Mouse (Mus musculus): ENCODE measurements around the gene Tm7sf3. TPM values are rescaled to one million over a fixed set of nuclear protein-coding genes. Genes with fewer than 3 reads are reported as not detected.

Gene Tm7sf3
- polyA plus RNA-seq, 2 experiments: 29.1 to 47.0 TPM

DNA sequence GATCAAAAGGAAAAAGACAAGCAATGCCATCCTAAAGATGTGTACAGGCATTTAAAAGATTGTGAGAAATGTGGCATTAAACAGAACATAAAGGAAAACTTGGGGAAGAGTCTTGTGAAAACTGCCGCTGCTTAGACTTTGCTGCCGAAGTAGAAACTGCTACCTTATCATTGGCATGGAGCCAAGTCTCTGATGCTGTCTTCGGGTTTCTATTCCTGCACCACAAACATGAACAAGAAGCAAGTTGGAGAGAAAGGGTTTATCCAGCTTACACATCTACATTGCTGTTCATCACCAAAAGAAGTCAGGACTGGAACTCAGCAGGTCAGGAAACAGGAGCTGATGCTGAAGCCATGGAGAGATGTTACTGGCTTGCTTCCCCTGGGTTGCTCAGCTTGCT is 10.6 kb upstream of the Tm7sf3 start:
- 70% methylated on average over 3 of the region's 3 CpGs for WGBS
- Histone ChIP-seq H3K9ac (ENCODE audit: low read depth, low read length, severe bottlenecking) (no peak overlapping the region), H3K36me3 (ENCODE audit: control insufficient read depth, insufficient read depth, low read length) (peaks cover 27% of the 10 kb centered on the region), H3K9me3 (ENCODE audit: control insufficient read depth, low read length) (no peaks in the 10 kb centered on the region), H3K4me3 (replicated peaks; ENCODE audit: low read length) (no peak overlapping the region), H3K27me3 (ENCODE audit: control insufficient read depth, insufficient read depth, low read length) (no peaks in the 10 kb centered on the region), H3K4me1 (ENCODE audit: control insufficient read depth, insufficient read depth, low read length) (no peaks in the 10 kb centered on the region), H3K4me2 (replicated peaks; ENCODE audit: low read depth, low read length, severe bottlenecking) (no peak overlapping the region), H3K27ac (replicated peaks; ENCODE audit: low read depth, low read length) (no peak overlapping the region)
- no peak for DNase-seq (ENCODE audit: low spot score)
- TF ChIP-seq POLR2A (IDR thresholded peaks at IDR 0.05; ENCODE audit: borderline replicate concordance, extremely low read depth, insufficient read depth, insufficient read length): no peak
- no peak for ATAC-seq (ENCODE audit: low FRiP score, low read depth)

GRCm38 (mm10) chr6:146651431-146651830 is 8.8 kb upstream of the Tm7sf3 start:
- Histone ChIP-seq H3K9ac (ENCODE audit: low read depth, low read length, severe bottlenecking) (no peak overlapping the region), H3K4me1 (ENCODE audit: control insufficient read depth, insufficient read depth, low read length) (no peaks in the 10 kb centered on the region), H3K36me3 (ENCODE audit: control insufficient read depth, insufficient read depth, low read length) (peaks cover 27% of the 10 kb centered on the region), H3K27ac (replicated peaks; ENCODE audit: low read depth, low read length) (no peak overlapping the region), H3K4me2 (replicated peaks; ENCODE audit: low read depth, low read length, severe bottlenecking) (no peak overlapping the region), H3K4me3 (replicated peaks; ENCODE audit: low read length) (no peak overlapping the region), H3K27me3 (ENCODE audit: control insufficient read depth, insufficient read depth, low read length) (no peaks in the 10 kb centered on the region), H3K9me3 (ENCODE audit: control insufficient read depth, low read length) (no peaks in the 10 kb centered on the region)
- DNase-seq (ENCODE audit: low spot score) (no peak), ATAC-seq (ENCODE audit: low FRiP score, low read depth) (no peak)
- TF ChIP-seq POLR2A (IDR thresholded peaks at IDR 0.05; ENCODE audit: borderline replicate concordance, extremely low read depth, insufficient read depth, insufficient read length): no peak

GRCm38 (mm10) chr6:146650013-146650412 is 7.4 kb upstream of the Tm7sf3 start:
- 90% methylated on average over 2 of the region's 2 CpGs for WGBS
- Histone ChIP-seq H3K36me3 (ENCODE audit: control insufficient read depth, insufficient read depth, low read length) (peaks cover 27% of the 10 kb centered on the region), H3K27ac (replicated peaks; ENCODE audit: low read depth, low read length) (no peak overlapping the region), H3K4me3 (replicated peaks; ENCODE audit: low read length) (no peak overlapping the region), H3K9ac (ENCODE audit: low read depth, low read length, severe bottlenecking) (no peak overlapping the region), H3K9me3 (ENCODE audit: control insufficient read depth, low read length) (no peaks in the 10 kb centered on the region), H3K4me1 (ENCODE audit: control insufficient read depth, insufficient read depth, low read length) (no peaks in the 10 kb centered on the region), H3K27me3 (ENCODE audit: control insufficient read depth, insufficient read depth, low read length) (no peaks in the 10 kb centered on the region), H3K4me2 (replicated peaks; ENCODE audit: low read depth, low read length, severe bottlenecking) (no peak overlapping the region)
- ATAC-seq (ENCODE audit: low FRiP score, low read depth) (no peak), DNase-seq (ENCODE audit: low spot score) (no peak)
- no peak for TF ChIP-seq POLR2A (IDR thresholded peaks at IDR 0.05; ENCODE audit: borderline replicate concordance, extremely low read depth, insufficient read depth, insufficient read length)

DNA sequence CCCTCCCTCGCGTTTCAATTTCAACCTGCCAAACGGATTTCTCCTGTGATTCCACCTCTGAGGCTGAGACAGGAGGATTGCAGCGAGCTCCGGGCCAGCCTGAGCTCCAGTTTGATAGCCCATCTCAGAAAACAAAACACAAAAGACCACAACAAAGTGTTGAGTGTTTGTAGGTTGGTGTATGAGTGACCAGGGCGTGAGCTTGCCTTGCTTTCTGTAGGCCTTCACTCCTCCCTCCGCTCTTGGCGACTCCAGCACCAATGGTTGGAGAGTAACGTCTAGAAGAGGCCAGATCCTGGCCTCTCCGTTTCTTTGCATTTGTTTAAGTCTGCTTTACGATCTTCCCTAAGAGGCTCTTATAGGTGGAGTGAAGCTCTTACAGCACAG is 553 bp upstream of the Tm7sf3 start:
- no peak for TF ChIP-seq POLR2A (IDR thresholded peaks at IDR 0.05; ENCODE audit: borderline replicate concordance, extremely low read depth, insufficient read depth, insufficient read length)
- peak overlapping the region; percentile 64 for H3K4me3 ChIP-seq (replicated peaks; ENCODE audit: low read length)
- H3K9ac ChIP-seq (ENCODE audit: low read depth, low read length, severe bottlenecking): peak overlapping the region; percentile 87
- ATAC-seq (ENCODE audit: low FRiP score, low read depth) (no peak), DNase-seq (ENCODE audit: low spot score) (peak; percentile 12)
- peak overlapping the region; percentile 81; the same call in 1 of the 2 replicates for H3K27ac ChIP-seq (replicated peaks; ENCODE audit: low read depth, low read length)
- 32% methylated on average over 11 of the region's 11 CpGs for WGBS
- H3K27me3 ChIP-seq (ENCODE audit: control insufficient read depth, insufficient read depth, low read length): no peaks in the 10 kb centered on the region
- no peaks in the 10 kb centered on the region for H3K9me3 ChIP-seq (ENCODE audit: control insufficient read depth, low read length)
- no peaks in the 10 kb centered on the region for H3K36me3 ChIP-seq (ENCODE audit: control insufficient read depth, insufficient read depth, low read length)
- H3K4me1 ChIP-seq (ENCODE audit: control insufficient read depth, insufficient read depth, low read length): peaks cover 8% of the 10 kb centered on the region
- H3K4me2 ChIP-seq (replicated peaks; ENCODE audit: low read depth, low read length, severe bottlenecking): peak overlapping the region; percentile 85

DNA sequence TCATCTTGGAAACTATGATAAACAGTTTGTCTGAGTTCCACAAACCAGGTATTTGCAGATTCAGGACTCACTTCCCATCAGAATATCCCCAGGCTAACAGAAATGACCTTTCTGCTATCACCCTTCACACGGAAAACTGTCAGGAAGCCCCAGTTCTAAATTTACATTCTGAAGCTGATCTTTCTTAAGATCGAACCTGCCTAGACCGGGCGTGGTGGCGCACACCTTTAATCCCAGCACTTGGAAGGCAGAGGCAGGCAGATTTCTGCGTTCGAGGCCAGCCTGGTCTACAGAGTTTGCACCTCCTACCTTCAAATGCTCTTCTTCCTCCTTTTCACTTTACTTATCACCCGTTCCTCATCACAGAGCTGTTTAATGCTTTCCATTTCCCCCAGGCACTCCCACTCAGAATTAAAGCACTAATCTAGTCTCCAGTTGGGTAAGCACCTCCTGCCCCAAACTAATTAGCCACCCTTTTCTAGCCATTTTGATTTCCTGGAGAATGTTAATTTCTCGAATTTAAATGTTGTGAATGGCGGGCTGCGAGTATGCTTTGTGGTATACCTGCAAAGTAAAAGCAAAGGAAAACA is 908 bp downstream of the Tm7sf3 start:
- Histone ChIP-seq H3K4me2 (replicated peaks; ENCODE audit: low read depth, low read length, severe bottlenecking) (peak overlapping the region; percentile 85), H3K9ac (ENCODE audit: low read depth, low read length, severe bottlenecking) (peak overlapping the region; percentile 55), H3K27ac (replicated peaks; ENCODE audit: low read depth, low read length) (no peak overlapping the region; the same call in 1 of the 2 replicates), H3K4me1 (ENCODE audit: control insufficient read depth, insufficient read depth, low read length) (peaks cover 8% of the 10 kb centered on the region), H3K27me3 (ENCODE audit: control insufficient read depth, insufficient read depth, low read length) (no peaks in the 10 kb centered on the region), H3K9me3 (ENCODE audit: control insufficient read depth, low read length) (no peaks in the 10 kb centered on the region), H3K4me3 (replicated peaks; ENCODE audit: low read length) (peak overlapping the region; percentile 64), H3K36me3 (ENCODE audit: control insufficient read depth, insufficient read depth, low read length) (no peaks in the 10 kb centered on the region)
- DNase-seq (ENCODE audit: low spot score) (no peak), ATAC-seq (ENCODE audit: low FRiP score, low read depth) (no peak; the same call in 1 of the 2 replicates)
- no peak for TF ChIP-seq POLR2A (IDR thresholded peaks at IDR 0.05; ENCODE audit: borderline replicate concordance, extremely low read depth, insufficient read depth, insufficient read length)
- WGBS: 66% methylated on average over 11 of the region's 11 CpGs
